Mouse (Mus musculus): ENCODE results near the gene Bmp7. TPM values are rescaled to one million over a fixed set of nuclear protein-coding genes. Genes with fewer than 3 reads are reported as not detected.

Bmp7 gene
- total RNA-seq, 2 experiments from 2014 or later, result 13.0 to 14.5 TPM

DNA sequence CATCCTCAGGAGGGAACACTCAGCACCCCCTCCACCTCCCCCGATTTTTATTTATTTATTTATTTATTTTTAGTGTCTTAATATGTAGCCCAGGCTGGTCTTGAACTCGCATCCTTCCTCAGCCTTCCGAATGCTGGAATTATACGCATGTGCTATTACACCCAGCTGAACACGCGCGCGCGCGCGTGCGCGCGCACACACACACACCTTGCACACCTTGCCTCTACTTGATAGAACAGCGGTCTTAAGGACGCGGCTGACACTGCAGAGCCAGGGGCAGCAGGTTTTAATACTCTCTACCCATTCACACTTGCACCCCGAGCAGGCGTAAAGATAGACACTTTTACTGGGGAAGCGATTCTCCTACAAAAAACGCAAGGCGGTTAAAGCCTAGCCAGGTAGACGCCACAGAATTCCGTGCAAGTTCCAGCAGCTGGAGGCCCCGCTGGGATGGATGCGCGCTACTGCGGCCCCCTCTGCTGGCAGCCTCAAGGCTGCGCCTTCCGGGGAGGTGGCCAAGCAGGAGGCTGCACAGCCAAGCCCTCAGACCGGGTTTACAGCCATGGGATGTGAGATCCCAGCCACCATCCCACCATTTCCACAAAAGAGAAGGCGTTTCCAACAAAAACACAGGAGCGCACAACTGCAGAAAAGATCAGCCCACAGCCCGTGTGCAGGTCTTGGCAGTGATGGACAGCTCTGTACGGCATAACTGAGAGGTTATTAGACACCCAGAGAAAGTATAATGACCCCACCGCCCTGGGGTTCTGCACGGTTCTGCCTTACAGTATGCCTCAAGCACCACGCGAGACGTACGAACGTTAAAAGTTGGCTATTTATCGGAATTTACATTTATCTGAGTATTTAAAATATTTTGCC lies 115.0 kb downstream of the Bmp7 start:
- DNase-seq, result peak; percentile 60
- intact Hi-C loops (cut with DNase I), result loop anchor here (5.0 to 10.0 kb wide), 2 partner anchors 257 to 350 kb away; partner anchors contain the start of gene Fam209

DNA sequence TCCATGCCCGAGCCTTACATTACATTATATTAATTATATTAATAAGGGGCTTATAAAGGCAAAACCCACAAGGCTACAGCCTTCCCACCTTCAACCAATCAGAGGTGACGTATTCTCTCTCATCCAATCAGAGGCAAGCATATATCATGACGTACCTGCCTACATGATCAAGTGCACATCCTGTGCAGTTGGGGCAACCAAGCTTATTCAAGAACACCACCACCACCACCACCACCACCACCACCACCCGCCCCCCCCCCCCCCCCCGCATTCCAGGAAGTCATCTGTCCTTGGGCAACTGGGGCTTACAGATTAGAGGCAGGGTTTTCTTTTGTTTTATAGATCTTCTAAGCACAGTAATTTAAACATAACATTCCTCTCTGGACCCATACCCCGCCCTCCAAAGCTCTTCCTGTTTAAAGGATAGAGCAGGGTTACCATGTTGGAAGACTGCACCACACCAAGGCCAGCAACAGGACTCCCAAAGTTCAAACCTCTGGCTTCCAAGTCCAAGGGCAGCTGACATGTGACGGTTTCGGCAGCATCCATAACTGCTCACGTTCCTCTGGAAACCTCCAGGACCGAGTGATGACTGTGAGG lies 121.4 kb downstream of the Bmp7 start:
- intact Hi-C loops (cut with DNase I), result no loop called here
- DNase-seq, result no peak

Small RNAs within 50 kb of the gene (microRNA-seq; reads per million reads assigned to microRNA genes)
- gene Gm22773, result not detected

Other genes with a start within 250 kb of the Bmp7 start
- under 1 TPM; 0.44 to 0.74 TPM for gene Spo11, start 37.4 kb upstream of the Bmp7 start, total RNA-seq (2021)
- 10 to 100 TPM; 85.7 to 98.0 TPM for gene Rae1, start 59.8 kb upstream of the Bmp7 start, total RNA-seq (2021)
- gene Rbm38, start 80.2 kb upstream of the Bmp7 start, total RNA-seq (2021), result 1 to 10 TPM; 7.5 to 8.1 TPM
- not detected for gene Ctcfl, start 179.2 kb upstream of the Bmp7 start, total RNA-seq (2021)
- not detected for gene Pck1, start 212.7 kb upstream of the Bmp7 start, total RNA-seq (2021)

Data from left cerebral cortex, postnatal 4 days (tissue).